Mouse (Mus musculus): ENCODE results near the gene Gm15517. TPM values are rescaled to one million over a fixed set of nuclear protein-coding genes. Genes with fewer than 3 reads are reported as not detected.

The Gm15517 gene
- polyA plus RNA-seq (2012; rRNA removed; ENCODE audit: low replicate concordance) = 1.4 TPM in 1 of 2 replicates, not detected in the other

GRCm38 (mm10) chr7:44261147-44261546 lies at the start of gene Gm15517:
Gm15517 (plus strand) TSS chr7:44261447.

GRCm38 (mm10) chr7:44215645-44216044 lies 45.6 kb upstream of the Gm15517 start, which contains the start of gene Klk1b5:
Klk1b5 (plus strand) TSS chr7:44215945.

GRCm38 (mm10) chr7:44225076-44225475 lies 36.2 kb upstream of the Gm15517 start, which contains the start of gene Klk1:
Klk1 (plus strand) TSS chr7:44225360.

GRCm38 (mm10) chr7:44235909-44236308 lies 25.3 kb upstream of the Gm15517 start, which contains the start of gene Gm36864:
Gm36864 (plus strand) TSS chr7:44236177.

GRCm38 (mm10) chr7:44246055-44246983 lies 14.9 kb upstream of the Gm15517 start, which contains the start of the genes 1700028J19Rik and 2410002F23Rik:
1700028J19Rik (minus strand) TSS chr7:44246695.
2410002F23Rik (plus strand) TSS chr7:44246722.

GRCm38 (mm10) chr7:44257278-44257677 lies 4.0 kb upstream of the Gm15517 start, which contains the start of gene Acp4:
Acp4 (minus strand) TSS chr7:44257378.

GRCm38 (mm10) chr7:44306516-44307240 lies 45.4 kb downstream of the Gm15517 start, which contains the start of gene Clec11a:
Clec11a (minus strand) TSS chr7:44306902.

GRCm38 (mm10) chr7:44309475-44310284 lies 48.4 kb downstream of the Gm15517 start, which contains the start of gene Shank1:
Shank1 (plus strand) TSS chr7:44310253.

Other genes starting within 250 kb of the Gm15517 start
- gene Klk1b26, start 249.3 kb upstream of the Gm15517 start, polyA plus RNA-seq (2012; rRNA removed; ENCODE audit: low replicate concordance) = not detected in 2 replicates
- gene Klk1b27, start 209.2 kb upstream of the Gm15517 start, polyA plus RNA-seq (2012; rRNA removed; ENCODE audit: low replicate concordance) = 0.19 and 0.28 TPM in 2 replicates
- not detected in 2 replicates for gene Klk1b21, start 159.1 kb upstream of the Gm15517 start, polyA plus RNA-seq (2012; rRNA removed; ENCODE audit: low replicate concordance)
- gene Klk1b22, start 148.8 kb upstream of the Gm15517 start, polyA plus RNA-seq (2012; rRNA removed; ENCODE audit: low replicate concordance) = not detected in 2 replicates
- not detected in 2 replicates for gene Klk1b16, start 124.7 kb upstream of the Gm15517 start, polyA plus RNA-seq (2012; rRNA removed; ENCODE audit: low replicate concordance)
- not detected in 2 replicates for gene Klk1b24, start 73.2 kb upstream of the Gm15517 start, polyA plus RNA-seq (2012; rRNA removed; ENCODE audit: low replicate concordance)
- gene Klk1b3, start 63.3 kb upstream of the Gm15517 start, polyA plus RNA-seq (2012; rRNA removed; ENCODE audit: low replicate concordance) = not detected in 2 replicates
- not detected in 2 replicates for gene Klk1b4, start 54.0 kb upstream of the Gm15517 start, polyA plus RNA-seq (2012; rRNA removed; ENCODE audit: low replicate concordance)
- not detected in 2 replicates for gene Klk1b5, start 45.5 kb upstream of the Gm15517 start, polyA plus RNA-seq (2012; rRNA removed; ENCODE audit: low replicate concordance)
- gene Klk1, start 36.1 kb upstream of the Gm15517 start, polyA plus RNA-seq (2012; rRNA removed; ENCODE audit: low replicate concordance) = 0.50 and 2.1 TPM in 2 replicates
- not detected in 2 replicates for gene Gm36864, start 25.3 kb upstream of the Gm15517 start, polyA plus RNA-seq (2012; rRNA removed; ENCODE audit: low replicate concordance)
- gene 1700028J19Rik, start 14.8 kb upstream of the Gm15517 start, polyA plus RNA-seq (2012; rRNA removed; ENCODE audit: low replicate concordance) = 1.2 and 1.4 TPM in 2 replicates
- 57.6 and 167 TPM in 2 replicates for gene 2410002F23Rik, start 14.7 kb upstream of the Gm15517 start, polyA plus RNA-seq (2012; rRNA removed; ENCODE audit: low replicate concordance)
- not detected in 2 replicates for gene Acp4, start 4.1 kb upstream of the Gm15517 start, polyA plus RNA-seq (2012; rRNA removed; ENCODE audit: low replicate concordance)
- gene Clec11a, start 45.5 kb downstream of the Gm15517 start, polyA plus RNA-seq (2012; rRNA removed; ENCODE audit: low replicate concordance) = 5.1 and 8.4 TPM in 2 replicates
- 0.39 and 2.3 TPM in 2 replicates for gene Shank1, start 48.8 kb downstream of the Gm15517 start, polyA plus RNA-seq (2012; rRNA removed; ENCODE audit: low replicate concordance)
- gene Syt3, start 122.7 kb downstream of the Gm15517 start, polyA plus RNA-seq (2012; rRNA removed; ENCODE audit: low replicate concordance) = 4.7 and 5.8 TPM in 2 replicates
- 0.24 and 1.2 TPM in 2 replicates for gene 1700008O03Rik, start 124.4 kb downstream of the Gm15517 start, polyA plus RNA-seq (2012; rRNA removed; ENCODE audit: low replicate concordance)
- 0.97 and 19.6 TPM in 2 replicates for gene Lrrc4b, start 167.6 kb downstream of the Gm15517 start, polyA plus RNA-seq (2012; rRNA removed; ENCODE audit: low replicate concordance)
- gene Aspdh, start 203.9 kb downstream of the Gm15517 start, polyA plus RNA-seq (2012; rRNA removed; ENCODE audit: low replicate concordance) = 1.6 TPM in 1 of 2 replicates, not detected in the other
- gene Josd2, start 206.5 kb downstream of the Gm15517 start, polyA plus RNA-seq (2012; rRNA removed; ENCODE audit: low replicate concordance) = 94.8 and 172 TPM in 2 replicates
- 210 and 331 TPM in 2 replicates for gene Emc10, start 235.1 kb downstream of the Gm15517 start, polyA plus RNA-seq (2012; rRNA removed; ENCODE audit: low replicate concordance)
- 7.0 and 10.5 TPM in 2 replicates for gene Fam71e1, start 235.1 kb downstream of the Gm15517 start, polyA plus RNA-seq (2012; rRNA removed; ENCODE audit: low replicate concordance)

All from subcutaneous adipose tissue, adult 2 months (tissue).